In genomic region chr2:30161809-30162208, GRCm38 (mm10) we compare ENCODE assay signal across 8 mouse cellular contexts. TPM values are rescaled to one million over a fixed set of nuclear protein-coding genes. Genes with fewer than 3 reads are reported as not detected.
DNase-seq lines count a peak whose midpoint lies in the region; ATAC-seq and TF ChIP-seq lines count a peak whose summit lies in the region.
"Had no signal": no experiment of that assay in that cellular context is flagged by ENCODE, and none has a peak within 500 bp of the region (broad histone marks: within the 10 kb centered on the region; RNA-seq: fewer than 3 reads in every experiment).

No protein-coding gene starts in this region.

- H3K4me3 ChIP-seq in kidney, embryonic 14.5 days (ENCODE audit: low read length), result no peak overlapping the region
- no peak overlapping the region for H3K4me3 ChIP-seq in MEL (ENCODE audit: control insufficient read depth in 1 of 2, insufficient read depth in 1 of 2, low read depth in 2 of 2, low read length in 2 of 2)
- H3K4me3 ChIP-seq: liver, embryonic 15.5 days had no signal

- DNase-seq in kidney, postnatal 36 days, result peak; percentile 30 to 65
- peak; percentile 78 for DNase-seq in MEL (ENCODE audit: low read depth, low spot score)
- no peak for DNase-seq in spleen, adult 18-20 months
- DNase-seq in heart, adult 11 months, result no peak

- peaks cover 12% of the 10 kb centered on the region for H3K9me3 ChIP-seq in kidney, embryonic 14.5 days (ENCODE audit: control insufficient read depth, low read length)
- H3K9me3 ChIP-seq in MEL (replicated peaks; ENCODE audit: insufficient read depth, low read length), result no peaks in the 10 kb centered on the region

- no peak overlapping the region for H3K4me2 ChIP-seq in kidney, embryonic 14.5 days (replicated peaks; ENCODE audit: low read depth, low read length)
- H3K4me2 ChIP-seq: liver, embryonic 15.5 days had no signal

- TF ChIP-seq RAD21 in MEL (IDR thresholded peaks at IDR 0.05; ENCODE audit: low read depth, low read length), result peak; percentile 96

- no peak for TF ChIP-seq EP300 in MEL (IDR thresholded peaks at IDR 0.05; ENCODE audit: low read depth in 1 of 2, low read length in 2 of 2)

- H3K36me3 ChIP-seq in kidney, embryonic 14.5 days (ENCODE audit: control insufficient read depth, insufficient read depth, low read length), result no peaks in the 10 kb centered on the region
- H3K36me3 ChIP-seq in MEL (ENCODE audit: control insufficient read depth in 1 of 2, insufficient read depth in 2 of 2, low read length in 2 of 2), result no peaks in the 10 kb centered on the region
- H3K36me3 ChIP-seq: liver, embryonic 15.5 days had no signal

- no peak for ATAC-seq in kidney, embryonic 14.5 days (ENCODE audit: low FRiP score, low TSS enrichment)
- ATAC-seq in common myeloid progenitor, adult 5-6 weeks (replicated peaks; ENCODE audit: low read depth, poor library complexity, severe bottlenecking), result peak; percentile 76; the same call in 1 of the 2 replicates
- peak; percentile 83 for ATAC-seq in megakaryocyte progenitor cell, adult 5-6 weeks (replicated peaks; ENCODE audit: poor library complexity)

- no peaks in the 10 kb centered on the region for H3K79me2 ChIP-seq in MEL (ENCODE audit: control insufficient read depth, insufficient read depth, low read length, poor library complexity)

- H3K9ac ChIP-seq in kidney, embryonic 14.5 days (ENCODE audit: low read depth, low read length), result no peak overlapping the region
- no peak overlapping the region for H3K9ac ChIP-seq in MEL (ENCODE audit: control insufficient read depth, low read depth, low read length, poor library complexity, severe bottlenecking)
- H3K9ac ChIP-seq: liver, embryonic 15.5 days had no signal

- no peaks in the 10 kb centered on the region for H3K27me3 ChIP-seq in kidney, embryonic 14.5 days (ENCODE audit: control insufficient read depth, insufficient read depth, low read length)
- peaks cover 0 to 2% of the 10 kb centered on the region in 2 experiments; a peak in 1 of 4 replicates for H3K27me3 ChIP-seq in MEL (ENCODE audit: control insufficient read depth in 1 of 2, insufficient read depth in 2 of 2, low read length in 2 of 2)
- H3K27me3 ChIP-seq: liver, embryonic 15.5 days had no signal

- peak; percentile 38 to 95 (median 78); a peak in 5 of 6 replicates for TF ChIP-seq CTCF in MEL (IDR thresholded peaks at IDR 0.05 in 2 of 3, conservative IDR thresholded peaks at IDR 0.05 in 1 of 3; ENCODE audit: control insufficient read depth in 1 of 3, insufficient read depth in 1 of 3, low read depth in 2 of 3, low read length in 3 of 3, poor library complexity in 1 of 3, severe bottlenecking in 1 of 3)

- H3K4me1 ChIP-seq in kidney, embryonic 14.5 days (ENCODE audit: control insufficient read depth, insufficient read depth, low read length), result 0 out of 2 replicates have a peak, but pooled peaks cover 3% of the 10 kb centered on the region
- no peaks in the 10 kb centered on the region for H3K4me1 ChIP-seq in MEL (ENCODE audit: control insufficient read depth in 1 of 2, insufficient read depth in 2 of 2, low read length in 2 of 2)
- H3K4me1 ChIP-seq: liver, embryonic 15.5 days had no signal

- no peak overlapping the region for H3K27ac ChIP-seq in kidney, embryonic 14.5 days (ENCODE audit: low read depth, low read length)
- no peak overlapping the region for H3K27ac ChIP-seq in MEL (ENCODE audit: control insufficient read depth, low read depth, low read length)
- H3K27ac ChIP-seq: liver, embryonic 15.5 days had no signal

- no peak for TF ChIP-seq POLR2A in MEL (IDR thresholded peaks at IDR 0.05; ENCODE audit: control insufficient read depth in 1 of 2, insufficient read depth in 1 of 2, low read depth in 1 of 2, low read length in 2 of 2, poor library complexity in 1 of 2)

TF ChIP-seq in MEL, 35 proteins besides CTCF, POLR2A, EP300 and RAD21 (continues in another document):
- TF ChIP-seq JUND (IDR thresholded peaks at IDR 0.05; ENCODE audit: low read depth, low read length) (no peak), RCOR1 (IDR thresholded peaks at IDR 0.05; ENCODE audit: low read depth, low read length) (no peak), ZNF384 (IDR thresholded peaks at IDR 0.05; ENCODE audit: low read depth, low read length) (peak; percentile 51; the same call in 1 of the 2 replicates), E2F4 (IDR thresholded peaks at IDR 0.05; ENCODE audit: borderline replicate concordance, low read depth, low read length) (no peak), BHLHE40 (IDR thresholded peaks at IDR 0.05; ENCODE audit: borderline replicate concordance, low read depth, low read length) (0 out of 2 replicates have a peak, but pooled peaks have one; percentile 12), MAZ (IDR thresholded peaks at IDR 0.05; ENCODE audit: low read depth, low read length) (no peak), MYC (IDR thresholded peaks at IDR 0.05; ENCODE audit: low read depth, low read length) (peak; percentile 65; the same call in 1 of the 2 replicates), CHD1 (IDR thresholded peaks at IDR 0.05; ENCODE audit: low read depth, low read length) (no peak), GATA1 (IDR thresholded peaks at IDR 0.05; ENCODE audit: low read depth, low read length) (no peak), ZC3H11A (IDR thresholded peaks at IDR 0.05; ENCODE audit: low read depth, low read length) (peak; percentile 97), MAFK (IDR thresholded peaks at IDR 0.05; ENCODE audit: borderline replicate concordance, low read depth, low read length) (no peak), POLR2AphosphoS5 (IDR thresholded peaks at IDR 0.05; ENCODE audit: borderline replicate concordance, low read depth, low read length) (no peak), NELFE (IDR thresholded peaks at IDR 0.05; ENCODE audit: low read depth, low read length) (no peak), SIN3A (IDR thresholded peaks at IDR 0.05; ENCODE audit: low read length) (peak; percentile 55; the same call in 1 of the 2 replicates), TAL1 (IDR thresholded peaks at IDR 0.05; ENCODE audit: low read length) (no peak), ZMIZ1 (IDR thresholded peaks at IDR 0.05; ENCODE audit: low read depth, low read length) (no peak), USF1 (IDR thresholded peaks at IDR 0.05; ENCODE audit: low read depth, low read length) (no peak), MAX (IDR thresholded peaks at IDR 0.05; ENCODE audit: low read length) (no peak), TBP (IDR thresholded peaks at IDR 0.05; ENCODE audit: low read depth, low read length) (no peak), CHD2 (IDR thresholded peaks at IDR 0.05; ENCODE audit: low read length) (no peak), ELF1 (IDR thresholded peaks at IDR 0.05; ENCODE audit: low read depth, low read length) (no peak), HCFC1 (IDR thresholded peaks at IDR 0.05; ENCODE audit: low read depth, low read length) (no peak), ETS1 (IDR thresholded peaks at IDR 0.05; ENCODE audit: low read depth, low read length) (no peak), USF2 (IDR thresholded peaks at IDR 0.05; ENCODE audit: borderline replicate concordance in 1 of 2, insufficient read depth in 1 of 2, low read depth in 1 of 2, low read length in 2 of 2) (no peak), POLR2AphosphoS2 (IDR thresholded peaks at IDR 0.05; ENCODE audit: low read length) (no peak)

RNA-seq across cellular contexts. Expression of gene Endog, which starts 9.5 kb away (rescaled TPM):
- 20.3 and 22.1 TPM in 2 replicates for polyA plus RNA-seq in kidney, embryonic 14.5 days (2014; fragmentation: Nextera tagmentation; extraction: Ambion mirVana)
- total RNA-seq in MEL (2012; rRNA removed), result 27.2 and 27.9 TPM in 2 replicates
- 10 to 100 TPM in 1 of 2 experiments, not detected in 1; 19.4 TPM for polyA plus RNA-seq in MEL (2012; ENCODE audit: insufficient read depth in 1 of 2, insufficient read length in 2 of 2, low read depth in 1 of 2, low replicate concordance in 2 of 2, missing spikeins in 1 of 2)
- total RNA-seq in common myeloid progenitor, adult 5-6 weeks (2017), result 5.8 and 5.9 TPM in 2 replicates
- 10.2 and 12.7 TPM in 2 replicates for total RNA-seq in megakaryocyte progenitor cell, adult 5-6 weeks (2015)
- 4.0 and 11.6 TPM in 2 replicates for total RNA-seq in megakaryocyte progenitor cell, adult 5-6 weeks (2017)

RNA-seq across cellular contexts. Expression of gene Spout1, which starts 16.4 kb away (rescaled TPM):
- polyA plus RNA-seq in kidney, embryonic 14.5 days (2014; fragmentation: Nextera tagmentation; extraction: Ambion mirVana), result 58.2 and 77.0 TPM in 2 replicates
- 68.0 and 83.6 TPM in 2 replicates for total RNA-seq in MEL (2012; rRNA removed)
- polyA plus RNA-seq in MEL (2012; ENCODE audit: insufficient read depth in 1 of 2, insufficient read length in 2 of 2, low read depth in 1 of 2, low replicate concordance in 2 of 2, missing spikeins in 1 of 2), result 100 to 1,000 TPM; 103 to 220 TPM
- total RNA-seq in common myeloid progenitor, adult 5-6 weeks (2017), result 29.8 and 38.4 TPM in 2 replicates
- total RNA-seq in megakaryocyte progenitor cell, adult 5-6 weeks (2015), result 21.5 and 28.3 TPM in 2 replicates
- total RNA-seq in megakaryocyte progenitor cell, adult 5-6 weeks (2017), result 40.1 and 44.2 TPM in 2 replicates

RNA-seq across cellular contexts. Expression of gene Tbc1d13, which starts 28.3 kb away (rescaled TPM):
- 11.1 and 15.3 TPM in 2 replicates for polyA plus RNA-seq in kidney, embryonic 14.5 days (2014; fragmentation: Nextera tagmentation; extraction: Ambion mirVana)
- total RNA-seq in MEL (2012; rRNA removed), result 49.1 and 62.4 TPM in 2 replicates
- 10 to 100 TPM in 1 of 2 experiments, not detected in 1; 78.5 TPM for polyA plus RNA-seq in MEL (2012; ENCODE audit: insufficient read depth in 1 of 2, insufficient read length in 2 of 2, low read depth in 1 of 2, low replicate concordance in 2 of 2, missing spikeins in 1 of 2)
- 30.2 and 49.2 TPM in 2 replicates for total RNA-seq in common myeloid progenitor, adult 5-6 weeks (2017)
- 28.8 and 29.0 TPM in 2 replicates for total RNA-seq in megakaryocyte progenitor cell, adult 5-6 weeks (2015)
- total RNA-seq in megakaryocyte progenitor cell, adult 5-6 weeks (2017), result 47.2 and 65.0 TPM in 2 replicates

RNA-seq across cellular contexts. Expression of gene Zer1, which starts 37.4 kb away (rescaled TPM):
- 9.4 and 11.9 TPM in 2 replicates for polyA plus RNA-seq in kidney, embryonic 14.5 days (2014; fragmentation: Nextera tagmentation; extraction: Ambion mirVana)
- total RNA-seq in MEL (2012; rRNA removed), result 3.9 and 4.3 TPM in 2 replicates
- polyA plus RNA-seq in MEL (2012; ENCODE audit: insufficient read depth in 1 of 2, insufficient read length in 2 of 2, low read depth in 1 of 2, low replicate concordance in 2 of 2, missing spikeins in 1 of 2), result 10 to 100 TPM in 1 of 2 experiments, not detected in 1; 14.0 TPM
- total RNA-seq in common myeloid progenitor, adult 5-6 weeks (2017), result 11.8 and 17.4 TPM in 2 replicates
- 8.8 and 9.4 TPM in 2 replicates for total RNA-seq in megakaryocyte progenitor cell, adult 5-6 weeks (2015)
- total RNA-seq in megakaryocyte progenitor cell, adult 5-6 weeks (2017), result 6.9 and 7.9 TPM in 2 replicates

RNA-seq across cellular contexts. Expression of gene Kyat1, which starts 43.8 kb away (rescaled TPM):
- 10.0 and 11.4 TPM in 2 replicates for polyA plus RNA-seq in kidney, embryonic 14.5 days (2014; fragmentation: Nextera tagmentation; extraction: Ambion mirVana)
- 9.5 and 10.3 TPM in 2 replicates for total RNA-seq in MEL (2012; rRNA removed)
- polyA plus RNA-seq in MEL (2012; ENCODE audit: insufficient read depth in 1 of 2, insufficient read length in 2 of 2, low read depth in 1 of 2, low replicate concordance in 2 of 2, missing spikeins in 1 of 2), result 10 to 100 TPM in 1 of 2 experiments, not detected in 1; 14.9 TPM
- 4.5 and 13.5 TPM in 2 replicates for total RNA-seq in common myeloid progenitor, adult 5-6 weeks (2017)
- 3.0 and 5.5 TPM in 2 replicates for total RNA-seq in megakaryocyte progenitor cell, adult 5-6 weeks (2015)
- 7.0 and 8.5 TPM in 2 replicates for total RNA-seq in megakaryocyte progenitor cell, adult 5-6 weeks (2017)

Comparison
In these comparisons a context has a peak if more than half of its experiments do, and no peak if none do; other contexts are left out.
1. DNase-seq: peak in kidney, postnatal 36 days (2 of 2) and MEL (single experiment); none in spleen, adult 18-20 months (0 of 2) and heart, adult 11 months (single experiment).